Mouse (Mus musculus) liver, adult 2 months (tissue): ENCODE data around the gene Scyl2.
"Not testable (repeated sequence)": the region's sequence is repeated elsewhere in the genome, so short reads cannot be mapped to it uniquely, and the experiment has no call there.

ENCODE experiments used
- CTCF ChIP-seq: fragments of 200-500 bp; IDR thresholded peaks from 2 replicates; pipeline ENCODE4 v1.5.1; 2011; ENCODE audit warnings: low read depth, low read length, control low read depth
- POLR2A ChIP-seq: fragments of 200-500 bp; IDR thresholded peaks from 2 replicates; pipeline ENCODE4 v1.6.1; 2011; ENCODE audit warnings: low read length, control low read depth; ENCODE audit not compliant: insufficient read depth; ENCODE audit errors: extremely low read depth

- TF ChIP-seq POLR2A, result not testable (repeated sequence)
- peak; percentile 19; the same call in 1 of the 2 replicates for TF ChIP-seq CTCF
These were observed 10.2 kb upstream of the Scyl2 start for GRCm38 (mm10) chr10:89696270-89696669.
